Mouse (Mus musculus): ENCODE data around the gene Gm4922. TPM values are rescaled to one million over a fixed set of nuclear protein-coding genes. Genes with fewer than 3 reads are reported as not detected.
A peak's percentile ranks its signal among the peaks of the same experiment; 100 is the strongest.

The Gm4922 gene
- polyA plus RNA-seq, 1 experiment from 2014 or later: 0.08 TPM

- Histone ChIP-seq H3K9ac (no peak overlapping the region), H3K4me2 (replicated peaks) (no peak overlapping the region), H3K4me3 (replicated peaks) (no peak overlapping the region), H3K27me3 (replicated peaks) (no peaks in the 10 kb centered on the region), H3K27ac (no peak overlapping the region), H3K36me3 (no peaks in the 10 kb centered on the region), H3K4me1 (replicated peaks) (no peaks in the 10 kb centered on the region), H3K9me3 (no peaks in the 10 kb centered on the region)
- WGBS: 74% methylated on average over 4 of the region's 4 CpGs
- no peak for ATAC-seq
Measured at GRCm38 (mm10) chr10:18772537-18773179, 13.9 kb downstream of the Gm4922 start.

- no peak for ATAC-seq
- Histone ChIP-seq H3K36me3 (no peaks in the 10 kb centered on the region), H3K9ac (no peak overlapping the region), H3K9me3 (no peaks in the 10 kb centered on the region), H3K4me1 (replicated peaks) (no peaks in the 10 kb centered on the region), H3K27ac (no peak overlapping the region), H3K27me3 (replicated peaks) (no peaks in the 10 kb centered on the region), H3K4me3 (replicated peaks) (no peak overlapping the region), H3K4me2 (replicated peaks) (no peak overlapping the region)
- 51% methylated on average over 5 of the region's 5 CpGs for WGBS
Measured at GRCm38 (mm10) chr10:18769909-18770308, 16.7 kb downstream of the Gm4922 start.

GRCm38 (mm10) chr10:18760241-18760640 lies 26.4 kb downstream of the Gm4922 start:
- H3K9me3 ChIP-seq: no peaks in the 10 kb centered on the region
- WGBS: 43% methylated on average over 2 of the region's 2 CpGs
- no peak overlapping the region for H3K27ac ChIP-seq
- no peaks in the 10 kb centered on the region for H3K4me1 ChIP-seq (replicated peaks)
- H3K4me3 ChIP-seq (replicated peaks): no peak overlapping the region
- no peak overlapping the region for H3K9ac ChIP-seq
- H3K4me2 ChIP-seq (replicated peaks): no peak overlapping the region
- no peaks in the 10 kb centered on the region for H3K27me3 ChIP-seq (replicated peaks)
- no peaks in the 10 kb centered on the region for H3K36me3 ChIP-seq
- ATAC-seq: no peak

GRCm38 (mm10) chr10:18750057-18750456 lies 36.5 kb downstream of the Gm4922 start:
- Histone ChIP-seq H3K4me3 (replicated peaks) (no peak overlapping the region), H3K9ac (no peak overlapping the region), H3K27me3 (replicated peaks) (no peaks in the 10 kb centered on the region), H3K4me1 (replicated peaks) (no peaks in the 10 kb centered on the region), H3K27ac (no peak overlapping the region), H3K9me3 (no peaks in the 10 kb centered on the region), H3K4me2 (replicated peaks) (no peak overlapping the region), H3K36me3 (no peaks in the 10 kb centered on the region)
- WGBS: 85% methylated on average over 4 of the region's 4 CpGs
- ATAC-seq: no peak

- H3K4me2 ChIP-seq (replicated peaks): peak within 1 kb of the TSS; percentile 86
- no peaks in the 10 kb centered on the region for H3K27me3 ChIP-seq (replicated peaks)
- peak within 1 kb of the TSS; percentile 55 for H3K4me3 ChIP-seq (replicated peaks)
- no peaks in the 10 kb centered on the region for H3K9me3 ChIP-seq
- 0 out of 2 replicates have a peak, but pooled peaks cover 3% of the 10 kb centered on the region for H3K4me1 ChIP-seq (replicated peaks)
- WGBS: 2% methylated on average over 50 of the region's 50 CpGs
- H3K9ac ChIP-seq: peak within 1 kb of the TSS; percentile 38
- H3K27ac ChIP-seq: no peak within 1 kb of the TSS
- peak; percentile 95 for ATAC-seq
- no peaks in the 10 kb centered on the region for H3K36me3 ChIP-seq
Measured at GRCm38 (mm10) chr10:18743286-18744142, 43.1 kb downstream of the Gm4922 start, which contains the start of gene Arfgef3. Gene Arfgef3, minus strand, starts transcription at chr10:18743949.

- no peaks in the 10 kb centered on the region for H3K36me3 ChIP-seq
- no peaks in the 10 kb centered on the region for H3K9me3 ChIP-seq
- H3K9ac ChIP-seq: no peak overlapping the region
- WGBS: 67% methylated on average over 6 of the region's 6 CpGs
- H3K27me3 ChIP-seq (replicated peaks): no peaks in the 10 kb centered on the region
- ATAC-seq: no peak
- 0 out of 2 replicates have a peak, but pooled peaks cover 3% of the 10 kb centered on the region for H3K4me1 ChIP-seq (replicated peaks)
- no peak overlapping the region for H3K27ac ChIP-seq
- H3K4me3 ChIP-seq (replicated peaks): no peak overlapping the region
- H3K4me2 ChIP-seq (replicated peaks): peak overlapping the region; percentile 86
Measured at GRCm38 (mm10) chr10:18742086-18742485, 44.5 kb downstream of the Gm4922 start.

GRCm38 (mm10) chr10:18741024-18741423 lies 45.6 kb downstream of the Gm4922 start:
- Histone ChIP-seq H3K27me3 (replicated peaks) (no peaks in the 10 kb centered on the region), H3K4me3 (replicated peaks) (no peak overlapping the region), H3K4me2 (replicated peaks) (no peak overlapping the region), H3K36me3 (no peaks in the 10 kb centered on the region), H3K9ac (no peak overlapping the region), H3K4me1 (replicated peaks) (0 out of 2 replicates have a peak, but pooled peaks cover 3% of the 10 kb centered on the region), H3K9me3 (no peaks in the 10 kb centered on the region), H3K27ac (no peak overlapping the region)
- ATAC-seq: no peak
- 88% methylated on average over 8 of the region's 8 CpGs for WGBS

Other genes starting within 250 kb of the Gm4922 start
- gene Hebp2, start 240.7 kb downstream of the Gm4922 start, polyA plus RNA-seq (2015; fragmentation: Nextera tagmentation; extraction: Ambion mirVana): 7.4 and 9.0 TPM in 2 replicates
- 2.2 and 2.9 TPM in 2 replicates for gene Arfgef3, start 42.8 kb downstream of the Gm4922 start, polyA plus RNA-seq (2015; fragmentation: Nextera tagmentation; extraction: Ambion mirVana)
- gene Perp, start 58.2 kb upstream of the Gm4922 start, polyA plus RNA-seq (2015; fragmentation: Nextera tagmentation; extraction: Ambion mirVana): 47.6 and 48.4 TPM in 2 replicates
- 3.4 and 3.9 TPM in 2 replicates for gene Tnfaip3, start 228.9 kb upstream of the Gm4922 start, polyA plus RNA-seq (2015; fragmentation: Nextera tagmentation; extraction: Ambion mirVana)